Mouse (Mus musculus): ENCODE measurements at regions not wholly inside any gene's neighbourhood (a gene's known extent, or its start where the extent isn't known, plus 50 kb on each side); places are given as distances from the start of the nearest gene placed in this dataset.

DNA sequence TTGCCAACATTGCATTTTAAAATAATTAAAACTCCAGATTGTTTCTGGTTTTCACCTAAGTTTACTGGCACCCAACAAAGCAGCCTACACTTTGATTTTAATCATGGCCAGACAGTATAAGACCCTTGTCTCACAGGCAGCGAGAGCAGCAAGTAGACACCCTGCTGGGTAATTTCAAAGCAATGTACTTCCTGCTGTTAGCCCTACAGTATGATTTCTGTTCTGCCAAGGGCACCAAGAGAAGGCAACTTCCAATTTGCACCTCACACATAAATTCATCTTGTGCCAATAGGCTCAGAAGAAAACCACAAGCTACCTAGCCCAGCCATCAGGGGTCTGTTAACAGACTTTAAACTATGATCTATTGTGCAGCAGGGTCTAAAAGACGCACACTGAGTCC is 186.7 kb upstream of the Hand2 start:
- Histone ChIP-seq H3K36me3 (ENCODE audit: control insufficient read depth, insufficient read depth, low read length) (no peaks in the 10 kb centered on the region), H3K4me1 (ENCODE audit: control insufficient read depth, insufficient read depth, low read length) (no peaks in the 10 kb centered on the region), H3K27me3 (replicated peaks; ENCODE audit: control insufficient read depth, insufficient read depth, low read length) (no peaks in the 10 kb centered on the region), H3K4me3 (ENCODE audit: insufficient read depth, low read depth, low read length) (no peak overlapping the region), H3K27ac (ENCODE audit: insufficient read depth, low read depth, low read length) (no peak overlapping the region)
- WGBS, result 49% methylated on average over 2 of the region's 2 CpGs
- TF ChIP-seq POLR2A (IDR thresholded peaks at IDR 0.05; ENCODE audit: low read depth, low read length) (no peak), CTCF (conservative IDR thresholded peaks at IDR 0.05; ENCODE audit: insufficient read depth, insufficient read length, low read depth, low read length) (no peak)
- no peak for DNase-seq

GRCm38 (mm10) chr8:57134726-57135125 is 186.1 kb upstream of the Hand2 start:
- Histone ChIP-seq H3K4me3 (ENCODE audit: insufficient read depth, low read depth, low read length) (no peak overlapping the region), H3K27ac (ENCODE audit: insufficient read depth, low read depth, low read length) (no peak overlapping the region), H3K27me3 (replicated peaks; ENCODE audit: control insufficient read depth, insufficient read depth, low read length) (no peaks in the 10 kb centered on the region), H3K4me1 (ENCODE audit: control insufficient read depth, insufficient read depth, low read length) (no peaks in the 10 kb centered on the region), H3K36me3 (ENCODE audit: control insufficient read depth, insufficient read depth, low read length) (no peaks in the 10 kb centered on the region)
- WGBS, result 53% methylated on average over 5 of the region's 5 CpGs
- TF ChIP-seq POLR2A (IDR thresholded peaks at IDR 0.05; ENCODE audit: low read depth, low read length), result no peak
- no peak for TF ChIP-seq CTCF (conservative IDR thresholded peaks at IDR 0.05; ENCODE audit: insufficient read depth, insufficient read length, low read depth, low read length)
- DNase-seq, result no peak

DNA sequence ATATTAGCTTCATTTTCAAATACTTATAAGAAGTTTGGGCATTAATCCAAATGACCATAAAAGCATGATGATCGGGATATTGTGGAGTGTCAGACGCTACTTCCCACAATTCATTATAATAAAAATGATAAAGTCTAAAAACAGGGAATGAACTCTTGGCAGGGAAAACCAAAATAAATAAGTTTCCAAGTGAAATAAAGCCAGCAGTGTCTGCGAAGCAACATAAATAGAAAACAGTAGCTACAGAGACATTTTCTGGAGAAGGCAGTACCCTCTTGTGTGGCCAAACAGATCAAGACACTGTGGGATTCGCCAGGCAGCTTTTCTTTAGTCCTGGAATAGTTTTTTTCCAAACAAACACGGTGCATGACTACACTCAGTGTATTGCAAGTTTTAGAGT is 172.7 kb upstream of the Hand2 start:
- no peaks in the 10 kb centered on the region for H3K4me1 ChIP-seq (ENCODE audit: control insufficient read depth, insufficient read depth, low read length)
- no peaks in the 10 kb centered on the region for H3K36me3 ChIP-seq (ENCODE audit: control insufficient read depth, insufficient read depth, low read length)
- H3K4me3 ChIP-seq (ENCODE audit: insufficient read depth, low read depth, low read length), result no peak overlapping the region
- no peak overlapping the region for H3K27ac ChIP-seq (ENCODE audit: insufficient read depth, low read depth, low read length)
- WGBS, result 51% methylated on average over 5 of the region's 5 CpGs
- TF ChIP-seq CTCF (conservative IDR thresholded peaks at IDR 0.05; ENCODE audit: insufficient read depth, insufficient read length, low read depth, low read length) (no peak), POLR2A (IDR thresholded peaks at IDR 0.05; ENCODE audit: low read depth, low read length) (no peak)
- no peak for DNase-seq
- H3K27me3 ChIP-seq (replicated peaks; ENCODE audit: control insufficient read depth, insufficient read depth, low read length), result no peaks in the 10 kb centered on the region

DNA sequence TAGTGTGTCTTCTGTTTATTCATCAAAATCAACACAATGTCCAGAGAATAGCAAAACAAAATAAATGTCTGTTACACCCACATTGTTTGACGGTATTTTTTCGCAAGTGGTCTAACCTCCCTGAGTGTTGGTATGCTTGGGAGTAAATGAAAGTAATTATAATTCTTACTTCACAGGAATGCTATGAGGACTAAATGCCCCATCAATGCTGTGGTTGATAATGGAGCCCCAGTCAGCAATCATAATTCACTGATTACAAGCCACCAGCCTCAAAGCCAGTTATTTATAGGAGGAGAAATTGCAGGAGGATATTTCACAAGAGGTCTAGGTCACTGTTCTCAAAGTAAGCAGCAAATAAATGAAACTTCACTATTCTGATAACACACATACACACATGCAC is 129.6 kb upstream of the Hand2 start:
- TF ChIP-seq CTCF (conservative IDR thresholded peaks at IDR 0.05; ENCODE audit: insufficient read depth, insufficient read length, low read depth, low read length), result no peak
- no peak for DNase-seq
- Histone ChIP-seq H3K36me3 (ENCODE audit: control insufficient read depth, insufficient read depth, low read length) (no peaks in the 10 kb centered on the region), H3K4me3 (ENCODE audit: insufficient read depth, low read depth, low read length) (no peak overlapping the region), H3K27ac (ENCODE audit: insufficient read depth, low read depth, low read length) (no peak overlapping the region), H3K27me3 (replicated peaks; ENCODE audit: control insufficient read depth, insufficient read depth, low read length) (no peaks in the 10 kb centered on the region), H3K4me1 (ENCODE audit: control insufficient read depth, insufficient read depth, low read length) (no peaks in the 10 kb centered on the region)
- 79% methylated on average over 2 of the region's 2 CpGs for WGBS

- no peak overlapping the region for H3K4me3 ChIP-seq (ENCODE audit: insufficient read depth, low read depth, low read length)
- TF ChIP-seq CTCF (conservative IDR thresholded peaks at IDR 0.05; ENCODE audit: insufficient read depth, insufficient read length, low read depth, low read length), result no peak
- no peak for TF ChIP-seq POLR2A (IDR thresholded peaks at IDR 0.05; ENCODE audit: low read depth, low read length)
- DNase-seq, result no peak
- WGBS, result 78% methylated on average over 8 of the region's 8 CpGs
- H3K36me3 ChIP-seq (ENCODE audit: control insufficient read depth, insufficient read depth, low read length), result no peaks in the 10 kb centered on the region
- H3K4me1 ChIP-seq (ENCODE audit: control insufficient read depth, insufficient read depth, low read length), result no peaks in the 10 kb centered on the region
- no peak overlapping the region for H3K27ac ChIP-seq (ENCODE audit: insufficient read depth, low read depth, low read length)
- H3K27me3 ChIP-seq (replicated peaks; ENCODE audit: control insufficient read depth, insufficient read depth, low read length), result no peaks in the 10 kb centered on the region
Measured at GRCm38 (mm10) chr8:57200280-57200679, 120.5 kb upstream of the Hand2 start.

DNA sequence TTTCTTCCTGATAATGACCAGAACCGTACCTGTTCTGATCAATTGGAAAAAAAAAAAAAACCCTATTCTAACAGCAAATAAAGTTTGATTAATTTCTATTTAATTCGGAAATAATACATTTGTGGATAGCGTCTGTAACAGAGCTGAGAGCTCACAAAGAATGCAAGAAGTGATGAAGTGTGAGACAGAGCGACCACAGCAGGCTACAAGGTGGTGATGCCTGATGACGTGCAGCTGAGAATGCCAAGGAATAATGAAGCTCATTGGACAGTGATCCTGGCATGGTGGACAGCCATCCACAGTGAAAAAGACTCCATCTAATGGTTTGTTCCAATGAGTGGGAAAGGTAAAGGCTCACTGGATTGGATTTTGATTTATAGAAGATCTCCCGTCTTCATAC is 111.2 kb upstream of the Hand2 start:
- no peak for TF ChIP-seq POLR2A (IDR thresholded peaks at IDR 0.05; ENCODE audit: low read depth, low read length)
- TF ChIP-seq CTCF (conservative IDR thresholded peaks at IDR 0.05; ENCODE audit: insufficient read depth, insufficient read length, low read depth, low read length), result no peak
- WGBS, result 84% methylated on average over 6 of the region's 6 CpGs
- Histone ChIP-seq H3K27me3 (replicated peaks; ENCODE audit: control insufficient read depth, insufficient read depth, low read length) (no peaks in the 10 kb centered on the region), H3K4me3 (ENCODE audit: insufficient read depth, low read depth, low read length) (no peak overlapping the region), H3K27ac (ENCODE audit: insufficient read depth, low read depth, low read length) (no peak overlapping the region), H3K36me3 (ENCODE audit: control insufficient read depth, insufficient read depth, low read length) (no peaks in the 10 kb centered on the region), H3K4me1 (ENCODE audit: control insufficient read depth, insufficient read depth, low read length) (no peaks in the 10 kb centered on the region)
- no peak for DNase-seq

DNA sequence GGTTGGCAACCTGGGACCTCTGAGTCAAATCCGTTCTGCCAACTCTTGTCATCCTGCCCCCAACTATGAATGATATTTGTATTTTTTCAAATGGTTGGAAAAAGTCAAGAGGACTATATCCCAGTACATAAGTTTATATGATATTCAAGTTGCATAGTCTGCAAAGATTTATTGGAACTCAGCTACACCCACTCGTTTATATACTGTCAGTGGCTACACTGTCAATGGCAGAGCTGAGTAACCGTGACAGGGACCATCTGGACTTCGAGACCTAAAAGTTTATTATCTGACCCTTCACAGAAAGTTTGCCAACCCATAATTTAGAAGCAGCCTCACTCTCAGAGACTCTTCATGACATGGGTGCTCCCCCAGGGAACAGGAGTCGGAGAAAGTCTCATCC is 107.7 kb upstream of the Hand2 start:
- 37% methylated on average over 5 of the region's 5 CpGs for WGBS
- Histone ChIP-seq H3K4me1 (ENCODE audit: control insufficient read depth, insufficient read depth, low read length) (no peaks in the 10 kb centered on the region), H3K36me3 (ENCODE audit: control insufficient read depth, insufficient read depth, low read length) (no peaks in the 10 kb centered on the region), H3K27ac (ENCODE audit: insufficient read depth, low read depth, low read length) (no peak overlapping the region), H3K27me3 (replicated peaks; ENCODE audit: control insufficient read depth, insufficient read depth, low read length) (no peaks in the 10 kb centered on the region), H3K4me3 (ENCODE audit: insufficient read depth, low read depth, low read length) (no peak overlapping the region)
- TF ChIP-seq CTCF (conservative IDR thresholded peaks at IDR 0.05; ENCODE audit: insufficient read depth, insufficient read length, low read depth, low read length), result no peak
- no peak for TF ChIP-seq POLR2A (IDR thresholded peaks at IDR 0.05; ENCODE audit: low read depth, low read length)
- DNase-seq, result no peak

Measured in kidney, adult 2 months (tissue).